Mouse (Mus musculus): ENCODE data around the gene Rapgef1. TPM values are rescaled to one million over a fixed set of nuclear protein-coding genes. Genes with fewer than 3 reads are reported as not detected.

Gene Rapgef1
- polyA plus RNA-seq, 1 experiment, result 2.0 TPM

GRCm38 (mm10) chr2:29589266-29589665, 30.3 kb upstream of the Rapgef1 start:
- Histone ChIP-seq H3K4me1 (ENCODE audit: control insufficient read depth) (no peaks in the 10 kb centered on the region), H3K4me3 (replicated peaks) (no peak overlapping the region), H3K27me3 (ENCODE audit: control insufficient read depth) (no peaks in the 10 kb centered on the region), H3K9me3 (ENCODE audit: control insufficient read depth, low read length) (no peaks in the 10 kb centered on the region), H3K36me3 (ENCODE audit: control insufficient read depth) (no peaks in the 10 kb centered on the region)
- TF ChIP-seq GATA1 (IDR thresholded peaks at IDR 0.05; ENCODE audit: low read length) (no peak), TAL1 (IDR thresholded peaks at IDR 0.05; ENCODE audit: low read length) (no peak)

DNA sequence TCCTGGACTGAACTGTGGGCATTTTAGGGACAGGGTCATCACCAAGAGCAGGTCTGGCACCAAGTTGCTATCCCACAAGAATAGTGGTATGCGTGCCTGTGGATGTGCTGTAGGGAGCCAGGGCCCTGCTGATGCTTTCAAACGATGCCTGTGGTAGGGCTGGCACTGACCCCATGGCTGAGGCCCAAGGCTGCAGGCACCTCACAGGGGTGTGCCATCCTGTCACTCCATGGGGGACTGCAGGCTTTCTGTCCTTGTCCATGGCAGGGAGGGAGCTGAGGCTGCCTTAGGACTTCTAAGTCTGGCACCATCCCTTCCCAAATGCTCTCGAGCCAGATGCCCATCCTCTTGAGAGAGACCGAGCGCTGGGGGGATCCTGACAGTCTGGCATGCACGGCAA, 27.9 kb upstream of the Rapgef1 start:
- no peaks in the 10 kb centered on the region for H3K9me3 ChIP-seq (ENCODE audit: control insufficient read depth, low read length)
- H3K27me3 ChIP-seq (ENCODE audit: control insufficient read depth), result no peaks in the 10 kb centered on the region
- no peak for TF ChIP-seq TAL1 (IDR thresholded peaks at IDR 0.05; ENCODE audit: low read length)
- no peak for TF ChIP-seq GATA1 (IDR thresholded peaks at IDR 0.05; ENCODE audit: low read length)

DNA sequence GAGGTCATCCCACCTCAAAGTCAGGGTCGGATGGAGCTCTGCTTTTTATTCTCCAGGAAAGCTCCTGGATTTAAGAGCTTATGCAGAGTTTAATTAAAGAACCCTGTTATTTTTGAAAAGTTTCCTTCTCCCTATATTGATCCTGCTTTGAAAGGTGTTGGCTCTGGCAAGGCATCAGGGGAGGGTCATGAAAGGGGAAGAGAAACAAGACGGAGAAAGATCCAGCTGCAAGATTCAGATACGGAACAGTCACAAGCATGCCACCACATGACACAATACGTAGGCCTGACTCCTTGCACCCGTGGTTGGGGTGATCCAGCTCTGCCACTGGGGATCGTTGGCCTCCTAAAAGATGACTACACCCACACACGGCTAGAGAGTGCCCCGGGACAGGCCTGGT, 27.0 kb upstream of the Rapgef1 start:
- TF ChIP-seq TAL1 (IDR thresholded peaks at IDR 0.05; ENCODE audit: low read length), result no peak
- no peak for TF ChIP-seq GATA1 (IDR thresholded peaks at IDR 0.05; ENCODE audit: low read length)
- Histone ChIP-seq H3K36me3 (ENCODE audit: control insufficient read depth) (no peaks in the 10 kb centered on the region), H3K27me3 (ENCODE audit: control insufficient read depth) (no peaks in the 10 kb centered on the region), H3K4me3 (replicated peaks) (no peak overlapping the region), H3K9me3 (ENCODE audit: control insufficient read depth, low read length) (no peaks in the 10 kb centered on the region; the same call in 1 of the 2 replicates), H3K4me1 (ENCODE audit: control insufficient read depth) (no peaks in the 10 kb centered on the region)

More for the DNA sequence above, 27.9 kb upstream of the Rapgef1 start:
- Histone ChIP-seq H3K4me1 (ENCODE audit: control insufficient read depth) (no peaks in the 10 kb centered on the region), H3K4me3 (replicated peaks) (no peak overlapping the region), H3K36me3 (ENCODE audit: control insufficient read depth) (no peaks in the 10 kb centered on the region)

DNA sequence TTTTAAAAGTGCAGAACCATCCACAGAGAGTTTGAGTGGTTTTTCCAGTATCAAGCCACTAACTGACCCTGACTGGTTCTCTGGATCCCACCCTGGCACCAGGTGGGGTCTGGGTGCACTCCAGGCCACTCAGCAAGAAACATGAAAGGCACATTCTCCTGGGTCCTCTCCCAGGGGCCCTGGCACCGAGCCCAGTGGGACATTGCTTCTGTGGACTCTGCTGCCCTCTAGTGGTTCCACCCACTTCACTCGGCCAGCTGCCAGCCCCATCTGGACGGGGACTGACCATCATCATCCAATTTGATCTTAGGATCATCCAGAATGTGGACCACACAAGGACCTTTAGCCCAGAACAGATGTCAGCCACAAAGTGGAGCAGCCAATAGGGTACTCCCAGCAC, 15.6 kb upstream of the Rapgef1 start:
- H3K4me1 ChIP-seq (ENCODE audit: control insufficient read depth), result no peaks in the 10 kb centered on the region
- H3K36me3 ChIP-seq (ENCODE audit: control insufficient read depth), result no peaks in the 10 kb centered on the region
- H3K4me3 ChIP-seq (replicated peaks), result no peak overlapping the region
- H3K9me3 ChIP-seq (ENCODE audit: control insufficient read depth, low read length), result no peaks in the 10 kb centered on the region
- TF ChIP-seq TAL1 (IDR thresholded peaks at IDR 0.05; ENCODE audit: low read length) (no peak), GATA1 (IDR thresholded peaks at IDR 0.05; ENCODE audit: low read length) (no peak)
- peaks cover 3% of the 10 kb centered on the region; the same call in 1 of the 2 replicates for H3K27me3 ChIP-seq (ENCODE audit: control insufficient read depth)

- no peaks in the 10 kb centered on the region for H3K9me3 ChIP-seq (ENCODE audit: control insufficient read depth, low read length)
- H3K36me3 ChIP-seq (ENCODE audit: control insufficient read depth), result no peaks in the 10 kb centered on the region
- H3K4me1 ChIP-seq (ENCODE audit: control insufficient read depth), result no peaks in the 10 kb centered on the region
- peaks cover 3% of the 10 kb centered on the region; the same call in 1 of the 2 replicates for H3K27me3 ChIP-seq (ENCODE audit: control insufficient read depth)
- H3K4me3 ChIP-seq (replicated peaks), result no peak overlapping the region
- no peak for TF ChIP-seq GATA1 (IDR thresholded peaks at IDR 0.05; ENCODE audit: low read length)
- TF ChIP-seq TAL1 (IDR thresholded peaks at IDR 0.05; ENCODE audit: low read length), result no peak
Observed at GRCm38 (mm10) chr2:29605591-29605990, 13.9 kb upstream of the Rapgef1 start.

- no peak overlapping the region for H3K4me3 ChIP-seq (replicated peaks)
- H3K9me3 ChIP-seq (ENCODE audit: control insufficient read depth, low read length), result no peaks in the 10 kb centered on the region
- no peaks in the 10 kb centered on the region for H3K4me1 ChIP-seq (ENCODE audit: control insufficient read depth)
- no peaks in the 10 kb centered on the region for H3K36me3 ChIP-seq (ENCODE audit: control insufficient read depth)
- no peak for TF ChIP-seq GATA1 (IDR thresholded peaks at IDR 0.05; ENCODE audit: low read length)
- TF ChIP-seq TAL1 (IDR thresholded peaks at IDR 0.05; ENCODE audit: low read length), result no peak
- peaks cover 3% of the 10 kb centered on the region; the same call in 1 of the 2 replicates for H3K27me3 ChIP-seq (ENCODE audit: control insufficient read depth)
Observed at GRCm38 (mm10) chr2:29606460-29606859, 13.1 kb upstream of the Rapgef1 start.

DNA sequence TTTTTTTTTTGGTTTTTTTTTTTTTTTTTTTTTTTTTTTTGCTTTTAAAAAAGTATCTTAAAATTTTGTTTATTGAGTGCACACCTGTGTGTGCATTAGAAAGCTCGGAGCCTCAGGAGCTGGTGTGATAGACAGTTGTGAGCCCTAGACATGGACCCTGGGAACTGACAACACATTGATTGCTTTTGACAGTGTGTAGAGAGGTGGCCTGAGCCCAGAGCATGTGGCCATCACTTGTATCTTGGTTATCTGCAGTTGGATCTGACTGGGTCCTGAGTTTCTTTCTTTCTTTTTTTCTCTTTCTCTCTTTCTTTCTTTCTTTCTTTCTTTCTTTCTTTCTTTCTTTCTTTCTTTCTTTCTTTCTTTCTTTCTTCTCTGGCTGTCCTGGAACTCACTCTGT, 2.2 kb upstream of the Rapgef1 start:
- H3K9me3 ChIP-seq (ENCODE audit: control insufficient read depth, low read length), result no peaks in the 10 kb centered on the region
- H3K27me3 ChIP-seq (ENCODE audit: control insufficient read depth), result peaks cover 3% of the 10 kb centered on the region; the same call in 1 of the 2 replicates
- TF ChIP-seq TAL1 (IDR thresholded peaks at IDR 0.05; ENCODE audit: low read length), result no peak

DNA sequence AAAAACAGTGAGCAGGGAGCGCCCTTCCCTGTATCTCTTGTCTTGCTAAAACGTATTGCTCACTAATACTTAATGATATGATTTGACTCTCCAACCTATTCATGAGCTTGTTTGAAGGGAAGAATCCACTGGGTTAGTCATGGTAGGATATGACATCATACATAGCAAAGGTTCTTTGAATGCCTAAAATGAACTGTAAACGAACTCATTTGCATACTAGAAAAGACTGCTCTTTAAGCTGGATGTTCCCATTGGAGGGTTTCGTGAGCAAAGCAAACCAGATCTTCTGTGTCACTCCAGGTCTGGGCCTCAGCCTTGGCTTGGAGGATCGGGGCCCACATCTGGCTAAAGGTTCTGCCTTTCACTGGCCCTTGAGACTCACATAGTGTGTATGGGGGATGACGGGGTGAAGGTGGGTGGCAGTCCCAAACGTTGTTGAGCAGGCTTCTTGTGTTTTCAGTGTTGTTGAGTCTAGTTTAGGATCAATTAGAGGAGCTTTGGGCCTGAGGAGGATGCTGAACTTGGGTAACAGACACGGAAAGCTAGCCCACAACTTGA, 515 bp upstream of the Rapgef1 start:
- Histone ChIP-seq H3K4me3 (replicated peaks) (peak overlapping the region; percentile 83), H3K27me3 (ENCODE audit: control insufficient read depth) (peaks cover 3% of the 10 kb centered on the region; the same call in 1 of the 2 replicates), H3K4me1 (ENCODE audit: control insufficient read depth) (peaks cover 43% of the 10 kb centered on the region), H3K36me3 (ENCODE audit: control insufficient read depth) (peaks cover 15% of the 10 kb centered on the region), H3K9me3 (ENCODE audit: control insufficient read depth, low read length) (no peaks in the 10 kb centered on the region)
- TF ChIP-seq TAL1 (IDR thresholded peaks at IDR 0.05; ENCODE audit: low read length), result no peak
- TF ChIP-seq GATA1 (IDR thresholded peaks at IDR 0.05; ENCODE audit: low read length), result no peak

More for the DNA sequence above, 2.2 kb upstream of the Rapgef1 start:
- Histone ChIP-seq H3K4me1 (ENCODE audit: control insufficient read depth) (peaks cover 28% of the 10 kb centered on the region), H3K36me3 (ENCODE audit: control insufficient read depth) (peaks cover 3% of the 10 kb centered on the region), H3K4me3 (replicated peaks) (no peak overlapping the region)

GRCm38 (mm10) chr2:29620301-29620827, 844 bp downstream of the Rapgef1 start:
- TF ChIP-seq TAL1 (IDR thresholded peaks at IDR 0.05; ENCODE audit: low read length) (no peak), GATA1 (IDR thresholded peaks at IDR 0.05; ENCODE audit: low read length) (no peak)
- H3K36me3 ChIP-seq (ENCODE audit: control insufficient read depth), result peaks cover 20% of the 10 kb centered on the region
- peak overlapping the region; percentile 83 for H3K4me3 ChIP-seq (replicated peaks)
- H3K27me3 ChIP-seq (ENCODE audit: control insufficient read depth), result no peaks in the 10 kb centered on the region
- H3K9me3 ChIP-seq (ENCODE audit: control insufficient read depth, low read length), result no peaks in the 10 kb centered on the region
- peaks cover 54% of the 10 kb centered on the region for H3K4me1 ChIP-seq (ENCODE audit: control insufficient read depth)
